Mouse (Mus musculus): ENCODE measurements around the gene Eral1.
"Not testable (repeated sequence)": the region's sequence is repeated elsewhere in the genome, so short reads cannot be mapped to it uniquely, and the experiment has no call there.

The Eral1 gene

DNA sequence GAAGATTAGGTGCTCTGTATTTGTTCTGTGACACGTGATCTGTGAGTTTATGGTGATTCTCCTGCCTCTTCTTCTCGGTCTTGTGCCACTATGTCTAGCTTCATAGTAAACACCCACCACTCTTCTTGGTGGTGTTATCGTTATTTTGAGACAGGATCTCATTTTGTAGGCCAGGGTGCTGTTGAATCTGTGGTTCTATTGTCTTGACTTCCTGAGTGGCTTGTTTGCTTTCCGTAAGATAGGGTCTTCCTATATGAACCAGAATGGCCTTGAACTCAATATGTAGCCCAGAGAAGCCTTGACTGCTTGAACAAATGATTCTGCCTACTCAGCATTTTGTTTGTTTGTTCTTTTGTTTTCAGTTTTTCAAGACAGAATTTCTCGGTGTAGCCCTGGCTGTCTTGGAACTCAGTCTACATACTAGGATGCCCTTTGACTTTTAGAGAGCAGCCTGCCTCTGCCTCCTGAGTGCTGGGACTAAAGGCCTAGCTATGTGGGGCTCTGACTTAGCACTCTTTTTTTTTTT is 7.6 kb upstream of the Eral1 start:
- DNase-seq (ENCODE audit: low read depth, low spot score), result no peak

DNA sequence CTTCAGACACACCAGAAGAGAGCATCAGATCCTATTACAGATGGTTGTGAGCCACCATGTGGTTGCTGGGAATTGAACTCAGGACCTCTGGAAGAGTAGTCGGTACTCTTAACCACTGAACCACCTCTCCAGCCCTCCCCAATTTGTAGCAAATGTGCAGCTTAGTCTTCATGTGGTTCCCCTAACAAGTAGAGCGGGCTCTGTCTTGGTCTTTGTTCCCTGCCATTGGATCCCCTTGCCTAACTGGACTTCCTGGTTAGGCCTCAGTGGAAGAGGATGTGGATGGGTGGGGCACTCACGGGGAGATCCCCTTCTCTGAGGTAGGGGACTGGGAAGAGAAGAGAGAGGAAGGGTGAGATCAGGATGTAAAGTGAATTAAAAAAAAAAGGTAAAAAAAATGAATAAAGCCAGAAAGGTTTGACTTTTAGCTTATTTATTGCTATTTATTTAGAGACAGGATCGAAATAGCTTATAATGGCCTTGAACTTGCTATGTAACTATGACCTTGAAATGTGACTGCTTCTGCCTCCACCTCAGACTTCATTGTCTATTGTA is 6.8 kb upstream of the Eral1 start:
- DNase-seq (ENCODE audit: low read depth, low spot score), result no peak

DNA sequence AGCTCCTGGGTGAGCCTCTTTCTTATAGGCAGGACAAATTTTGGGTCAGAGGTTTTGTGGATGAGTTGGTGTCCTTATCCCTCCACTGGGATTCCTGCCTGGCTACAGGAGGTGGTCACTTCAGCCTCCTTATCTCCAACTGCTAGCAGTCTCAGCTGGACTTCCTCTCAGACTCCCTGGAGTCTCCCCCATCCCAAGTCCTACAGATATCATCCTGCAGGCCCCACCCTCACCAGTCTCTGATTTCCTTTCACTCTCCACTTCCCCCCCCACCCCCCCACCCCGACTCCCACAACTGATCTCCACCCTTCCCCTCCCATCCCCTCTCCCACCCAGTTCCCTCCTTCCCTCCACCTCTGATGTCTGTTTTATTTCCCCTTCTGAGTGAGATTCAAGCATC is 3.4 kb upstream of the Eral1 start:
- no peak for DNase-seq (ENCODE audit: low read depth, low spot score)

DNA sequence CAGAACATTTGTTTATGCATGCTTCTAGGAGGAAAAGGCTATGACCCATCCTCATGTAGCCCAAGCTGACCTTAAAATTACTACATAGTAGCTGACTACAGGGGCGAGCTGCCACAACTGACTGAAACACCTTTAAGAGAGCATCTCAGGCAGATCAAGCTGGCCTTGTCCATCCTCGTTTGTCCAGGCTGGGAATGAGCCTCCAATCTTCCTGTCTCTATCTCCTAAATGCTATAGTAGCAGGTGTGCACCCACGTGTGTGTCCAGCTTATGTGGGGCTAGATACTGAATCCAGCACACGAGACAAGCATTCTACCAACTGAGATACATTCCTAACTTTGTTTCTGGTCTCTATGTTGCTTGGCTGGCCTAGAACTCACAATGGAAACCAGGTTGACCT is 5.5 kb downstream of the Eral1 start:
- DNase-seq (ENCODE audit: low read depth, low spot score), result no peak

DNA sequence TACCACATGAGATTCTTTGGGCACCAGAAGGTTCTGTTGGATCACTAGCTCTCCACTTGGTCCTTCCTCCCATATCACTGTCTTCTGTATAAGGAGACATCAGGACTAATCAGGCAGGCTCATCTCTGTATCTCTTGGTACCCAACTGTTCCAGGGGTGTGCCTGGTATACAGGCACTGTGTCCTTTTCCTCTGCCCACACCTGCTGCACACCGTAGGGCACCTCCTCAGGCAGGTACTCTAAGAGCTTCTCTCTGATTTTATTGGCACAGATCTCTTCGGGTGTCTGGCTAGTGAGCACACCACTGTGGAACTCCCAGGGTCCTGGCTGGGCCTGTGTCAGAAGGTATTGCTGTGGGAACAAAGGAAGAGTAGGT is 5.9 kb downstream of the Eral1 start:
- DNase-seq (ENCODE audit: low read depth, low spot score), result no peak

DNA sequence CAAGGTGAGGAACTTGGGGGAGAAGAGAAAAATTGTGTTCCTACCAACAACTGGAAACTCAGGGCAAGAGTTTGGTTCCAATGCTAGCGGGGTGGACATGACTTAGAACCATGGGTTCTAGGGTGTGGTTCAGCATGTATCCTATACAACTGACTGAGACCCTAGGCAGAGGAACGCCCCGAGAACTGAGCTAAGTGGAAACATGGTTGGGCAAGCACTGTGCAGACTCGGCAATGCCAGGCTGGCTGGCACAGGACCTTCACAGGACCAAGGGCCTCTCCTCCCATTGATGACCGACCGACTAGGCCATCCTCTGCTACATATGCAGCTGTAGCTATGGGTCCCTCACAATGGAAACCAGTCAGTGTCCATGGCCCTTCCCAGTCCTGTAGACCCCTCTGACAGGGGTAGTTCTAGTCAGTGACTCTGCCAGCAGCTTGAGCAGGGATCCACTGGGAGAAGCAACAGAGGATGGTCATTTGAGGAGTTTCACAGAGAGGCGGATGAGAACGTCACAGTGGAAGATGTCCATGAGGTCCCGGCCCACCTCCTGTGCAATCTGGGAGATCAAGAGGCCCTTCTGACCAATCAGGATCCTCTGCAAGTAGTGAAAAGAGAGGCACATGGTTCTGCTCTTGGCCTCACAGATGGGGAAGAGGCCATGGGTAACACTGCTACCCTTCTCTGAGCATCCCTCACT is 6.5 kb downstream of the Eral1 start:
- no peak for DNase-seq (ENCODE audit: low read depth, low spot score)

DNA sequence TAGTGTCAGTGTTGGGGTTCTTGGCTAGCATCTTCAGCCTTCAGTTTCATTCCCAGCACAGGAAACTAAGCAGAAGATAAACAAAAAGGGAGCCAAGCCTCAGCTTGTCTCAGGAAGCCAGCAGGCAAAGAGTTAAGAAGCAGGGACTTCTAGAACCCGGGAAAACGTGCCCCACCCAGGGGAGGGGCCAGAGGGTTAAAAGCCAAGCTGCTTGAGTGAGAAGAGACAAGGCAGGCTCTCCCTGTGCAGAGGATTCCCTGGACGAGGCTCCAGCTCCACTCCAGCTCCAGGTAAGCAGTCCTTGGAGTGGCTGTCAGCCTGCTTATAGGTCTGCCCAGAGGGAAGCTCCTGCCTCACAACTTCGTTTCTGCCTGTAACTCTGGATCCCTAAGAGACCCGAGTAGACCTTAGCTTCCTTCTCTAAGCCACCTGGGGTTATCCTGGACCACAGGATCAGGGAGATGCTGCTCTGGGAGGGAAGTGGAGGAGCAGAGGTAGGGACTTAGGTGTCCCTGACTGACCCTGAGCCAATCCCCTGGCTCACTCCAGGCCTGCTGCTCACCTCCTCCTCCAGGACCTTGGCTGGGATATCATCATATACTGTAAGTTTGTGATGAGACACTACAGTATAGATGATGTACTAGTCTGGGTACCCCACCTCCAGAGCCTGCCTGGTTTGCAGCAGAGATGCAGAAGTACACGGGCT is 7.6 kb downstream of the Eral1 start:
- DNase-seq (ENCODE audit: low read depth, low spot score), result no peak

DNA sequence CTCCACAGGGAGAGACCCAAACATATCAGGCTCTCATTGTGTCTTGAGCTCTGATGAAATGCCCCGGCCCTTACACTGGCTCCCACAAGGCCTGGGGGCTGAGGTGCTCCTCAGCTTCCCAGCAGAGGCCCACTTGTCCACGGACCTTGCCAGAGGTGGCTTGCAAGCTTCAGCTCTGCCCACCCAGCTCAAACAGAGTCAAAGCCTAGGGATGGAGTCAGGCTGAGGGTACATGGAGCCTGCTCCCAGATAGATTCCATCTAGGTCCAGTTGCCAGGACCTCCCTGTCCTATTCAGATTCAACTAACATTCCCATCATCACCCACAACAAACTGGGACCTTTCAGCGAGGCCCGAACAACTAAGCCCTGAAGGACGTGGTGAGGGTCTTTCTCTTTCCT is 8.2 kb downstream of the Eral1 start:
- DNase-seq (ENCODE audit: low read depth, low spot score), result no peak

DNA sequence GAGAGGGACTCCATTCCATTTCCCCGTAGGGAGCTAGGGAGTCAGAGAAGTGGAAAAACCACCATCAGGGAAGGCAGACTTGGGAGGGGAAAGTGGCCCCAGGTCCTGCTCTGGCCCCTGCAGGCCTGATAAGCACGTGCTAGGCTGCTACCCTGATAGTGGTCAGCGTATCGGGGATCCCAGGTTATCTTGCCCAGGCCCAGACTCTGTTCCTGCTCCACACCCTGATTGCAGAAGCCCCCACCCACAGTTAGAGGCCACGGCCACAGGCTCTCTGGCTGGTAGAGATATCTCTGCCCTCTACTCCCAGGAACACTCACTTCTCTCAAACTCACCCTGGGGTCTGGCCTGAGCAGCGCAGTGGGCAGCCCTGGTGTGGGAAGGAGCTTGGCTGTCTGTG is 10.5 kb downstream of the Eral1 start:
- no peak for DNase-seq (ENCODE audit: low read depth, low spot score)

DNA sequence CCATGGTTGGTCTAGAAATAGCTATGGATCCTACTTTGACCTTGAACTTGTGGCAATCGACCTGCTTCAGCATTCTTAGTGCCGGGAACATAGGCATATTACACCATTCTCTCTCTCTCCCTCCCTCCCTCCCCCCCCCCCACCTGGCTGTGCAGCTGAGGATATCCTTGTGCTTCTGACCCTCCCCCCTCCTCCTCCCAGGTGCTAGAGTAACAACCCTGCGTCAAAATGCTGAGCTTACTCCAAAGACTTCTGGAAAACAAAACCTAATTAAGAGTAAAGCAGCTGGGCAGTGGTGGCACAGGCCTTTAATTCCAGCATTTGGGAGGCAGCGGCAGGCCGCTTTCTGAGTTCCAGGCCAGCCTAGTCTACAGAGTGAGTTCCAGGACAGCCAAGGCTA is 11.1 kb downstream of the Eral1 start:
- no peak for DNase-seq (ENCODE audit: low read depth, low spot score)

DNA sequence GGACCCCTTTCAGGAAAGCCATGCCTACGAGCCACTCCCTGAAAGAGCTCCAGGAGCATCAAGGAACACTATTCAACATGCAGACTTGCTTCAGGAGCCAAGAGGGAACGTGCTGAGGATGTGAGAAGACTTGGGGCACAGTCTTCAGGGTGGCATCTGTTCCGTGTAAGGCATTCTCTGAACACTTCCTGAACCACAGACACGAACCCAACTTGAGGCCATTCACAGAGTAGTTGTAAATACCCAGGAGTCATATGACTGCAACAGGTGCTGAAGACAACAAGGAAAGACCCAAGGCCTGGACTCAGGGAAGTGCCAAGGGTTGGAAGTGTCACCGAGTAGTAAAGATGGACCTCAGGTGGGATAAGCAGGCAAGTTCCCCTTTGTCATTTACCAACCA is 12.6 kb downstream of the Eral1 start:
- no peak for DNase-seq (ENCODE audit: low read depth, low spot score)

DNA sequence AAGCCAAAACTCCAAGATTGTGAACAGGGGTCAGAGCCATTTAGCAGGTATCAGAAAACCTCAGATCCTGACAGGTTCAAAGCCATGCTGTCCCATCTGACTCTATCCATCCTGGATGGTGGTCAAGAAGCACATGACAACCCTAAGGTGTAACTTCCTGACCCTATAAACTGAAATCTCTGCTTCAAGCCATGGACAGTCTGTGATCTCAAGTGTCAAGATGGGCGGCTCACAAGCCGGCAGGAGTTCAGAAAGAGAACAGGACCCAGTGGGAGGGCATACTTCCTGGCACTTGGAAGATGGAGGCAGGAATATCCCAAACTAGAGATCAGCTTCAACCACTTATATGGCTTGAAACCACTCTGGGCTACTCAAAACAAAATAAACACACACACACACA is 13.5 kb downstream of the Eral1 start:
- no peak for DNase-seq (ENCODE audit: low read depth, low spot score)

DNA sequence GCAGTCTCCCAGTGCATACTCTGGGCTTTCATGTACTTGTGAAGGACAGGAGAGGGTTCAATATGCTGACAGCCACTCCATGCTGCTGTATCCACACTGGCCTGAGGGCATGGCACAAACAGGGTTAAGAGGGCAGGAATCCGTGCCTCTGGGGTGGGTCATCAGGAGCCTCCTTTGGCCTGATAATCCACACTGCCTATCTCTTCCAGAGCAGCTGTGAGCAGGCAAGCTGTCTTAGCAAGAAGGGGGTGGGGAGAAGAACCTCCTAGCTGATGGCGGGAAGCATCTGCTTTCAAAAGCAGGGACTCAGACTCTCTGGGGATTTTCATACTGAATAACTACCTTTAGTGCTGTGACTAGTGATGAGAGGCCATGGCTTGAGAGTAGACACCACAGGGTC is 14.3 kb downstream of the Eral1 start:
- DNase-seq (ENCODE audit: low read depth, low spot score), result no peak

DNA sequence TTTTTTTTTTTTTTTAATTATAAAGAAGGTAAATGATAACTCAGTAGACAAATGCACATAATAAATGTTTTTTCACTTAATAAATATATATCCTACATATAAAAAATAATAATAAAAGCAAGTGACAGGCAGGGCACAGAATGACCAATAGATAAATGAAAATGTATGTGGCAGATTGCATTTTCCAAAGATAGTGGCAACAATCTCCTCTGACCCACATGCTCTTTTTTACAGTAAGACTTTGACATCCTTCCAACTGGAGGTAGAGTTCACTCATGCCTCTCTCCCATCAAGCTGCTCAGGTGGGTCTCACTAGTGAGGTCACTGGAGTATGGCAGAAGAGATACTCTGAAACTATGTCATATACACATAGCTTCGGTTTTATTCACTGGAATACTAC is 17.6 kb downstream of the Eral1 start:
- no peak for DNase-seq (ENCODE audit: low read depth, low spot score)

DNA sequence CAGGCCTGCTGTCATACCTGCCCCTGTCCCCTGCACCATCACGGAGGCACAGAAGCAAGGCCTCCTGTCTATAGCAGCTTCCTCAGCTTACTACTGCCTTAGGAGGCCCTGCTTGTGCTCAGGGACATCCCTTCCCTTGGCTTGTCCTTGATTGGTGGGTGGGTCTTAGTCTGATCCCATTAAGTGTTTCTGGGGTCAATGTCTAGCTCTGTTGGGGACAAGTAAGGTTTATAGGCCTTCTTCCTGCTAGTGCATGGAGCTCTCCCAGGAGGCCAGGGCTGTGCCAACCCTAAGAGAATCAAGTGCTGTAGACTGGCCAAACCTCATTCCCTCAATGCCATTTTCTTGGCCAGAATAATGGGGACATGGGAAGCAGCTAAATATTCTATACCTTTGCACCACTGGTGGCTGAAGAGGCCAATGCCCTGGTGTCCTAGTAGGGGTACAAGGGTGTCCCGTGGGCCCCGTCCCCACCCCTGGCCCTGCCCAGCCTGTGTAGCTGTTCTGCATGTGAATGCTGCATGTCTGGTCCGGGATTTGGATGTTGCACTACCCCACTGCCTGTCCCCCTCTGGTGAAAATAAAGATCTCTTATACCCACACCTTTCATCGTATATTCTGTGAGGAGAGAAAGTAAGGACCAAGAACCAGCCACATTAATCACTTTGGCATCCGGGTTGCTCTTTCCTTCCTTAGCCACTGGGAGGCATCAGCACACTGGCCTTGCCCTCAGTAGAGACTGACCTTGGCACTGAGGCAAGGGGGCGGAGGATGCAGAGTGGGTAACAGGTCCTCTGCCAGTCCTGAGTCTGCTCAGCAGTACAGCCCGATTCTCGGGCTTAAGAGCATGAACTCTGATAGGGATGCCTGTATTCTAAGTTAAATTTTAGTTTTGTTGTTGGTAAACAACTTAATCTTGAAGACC is 20.1 kb downstream of the Eral1 start:
- DNase-seq (ENCODE audit: low read depth, low spot score), result no peak

DNA sequence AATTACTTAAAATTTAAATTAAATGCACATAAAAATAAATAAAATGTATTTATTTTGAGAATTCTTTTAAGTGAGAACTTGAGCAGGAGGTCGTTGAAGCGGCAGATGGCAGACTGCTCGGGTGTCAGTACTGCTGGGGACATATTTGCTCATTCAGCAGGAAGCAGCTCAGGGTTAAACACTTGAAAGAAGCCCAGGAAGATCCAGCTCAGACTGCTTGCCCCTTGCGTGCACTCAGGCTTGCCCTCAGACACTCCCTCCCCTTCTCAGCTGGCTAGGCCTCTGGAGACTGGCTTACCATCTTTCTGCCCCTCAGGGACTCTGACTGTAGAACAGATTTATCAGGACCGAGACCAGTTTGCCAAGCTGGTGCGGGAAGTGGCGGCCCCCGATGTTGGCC is 23.2 kb downstream of the Eral1 start:
- no peak for DNase-seq (ENCODE audit: low read depth, low spot score)

DNA sequence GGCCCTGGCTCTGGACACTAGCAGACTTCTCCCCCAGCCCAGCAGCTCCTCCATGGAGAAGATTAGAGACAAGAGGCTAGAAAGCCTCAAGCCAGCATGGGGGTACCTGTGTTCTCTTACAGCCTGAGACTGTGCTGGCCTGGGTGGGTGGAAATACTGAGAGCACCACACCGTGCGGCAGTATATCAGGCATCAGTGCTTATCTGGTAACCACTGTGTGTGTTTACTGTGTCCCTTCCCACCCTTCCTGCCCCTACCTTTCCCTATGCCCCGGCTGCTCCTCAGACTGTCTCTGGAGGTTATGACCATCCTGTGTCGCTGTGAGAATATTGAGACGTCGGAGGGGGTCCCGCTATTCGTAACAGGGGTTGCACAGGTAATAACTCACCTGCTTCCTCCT is 27.1 kb downstream of the Eral1 start:
- DNase-seq (ENCODE audit: low read depth, low spot score), result no peak

DNA sequence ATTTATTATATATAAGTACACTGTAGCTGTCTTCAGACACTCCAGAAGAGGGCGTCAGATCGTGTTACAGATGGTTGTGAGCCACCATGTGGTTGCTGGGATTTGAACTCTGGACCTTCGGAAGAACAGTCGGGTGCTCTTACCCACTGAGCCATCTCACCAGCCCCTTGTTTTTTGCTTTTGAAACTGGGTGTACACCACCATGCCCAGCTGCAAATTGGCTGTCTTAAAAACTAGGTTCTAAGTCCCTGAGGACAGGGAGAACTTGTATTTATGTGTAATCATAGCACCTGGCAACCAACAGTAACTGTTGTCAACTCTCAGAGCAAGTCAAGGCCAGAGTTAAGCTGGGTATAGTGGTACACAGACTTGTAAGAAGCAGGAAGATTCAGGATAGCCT is 31.5 kb downstream of the Eral1 start:
- DNase-seq (ENCODE audit: low read depth, low spot score), result not testable (repeated sequence)

DNA sequence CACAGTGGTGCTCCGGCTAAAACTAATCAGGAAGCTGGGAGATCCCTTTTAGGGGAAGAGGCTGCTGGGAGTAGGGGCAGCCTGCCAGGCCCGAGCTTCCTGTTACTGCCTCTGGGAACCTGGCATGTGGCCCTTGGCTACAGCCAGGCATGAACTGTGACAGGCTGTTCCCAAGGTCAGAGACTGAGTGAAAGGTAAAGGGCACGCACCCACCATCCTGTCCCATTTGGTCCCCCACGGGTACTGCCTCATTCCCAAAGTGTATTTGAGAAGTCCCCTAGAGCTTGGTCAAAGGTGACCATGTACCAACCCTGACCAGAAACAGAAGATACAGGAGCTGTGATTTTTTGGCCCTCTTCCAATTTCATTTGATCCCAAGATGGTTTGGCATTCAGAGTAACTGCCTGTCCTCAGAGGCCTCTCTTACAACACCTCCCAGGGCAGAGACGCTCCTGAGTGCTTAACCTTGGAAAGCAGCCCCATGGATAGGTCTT is 35.4 kb downstream of the Eral1 start:
- no peak for DNase-seq (ENCODE audit: low read depth, low spot score)

DNA sequence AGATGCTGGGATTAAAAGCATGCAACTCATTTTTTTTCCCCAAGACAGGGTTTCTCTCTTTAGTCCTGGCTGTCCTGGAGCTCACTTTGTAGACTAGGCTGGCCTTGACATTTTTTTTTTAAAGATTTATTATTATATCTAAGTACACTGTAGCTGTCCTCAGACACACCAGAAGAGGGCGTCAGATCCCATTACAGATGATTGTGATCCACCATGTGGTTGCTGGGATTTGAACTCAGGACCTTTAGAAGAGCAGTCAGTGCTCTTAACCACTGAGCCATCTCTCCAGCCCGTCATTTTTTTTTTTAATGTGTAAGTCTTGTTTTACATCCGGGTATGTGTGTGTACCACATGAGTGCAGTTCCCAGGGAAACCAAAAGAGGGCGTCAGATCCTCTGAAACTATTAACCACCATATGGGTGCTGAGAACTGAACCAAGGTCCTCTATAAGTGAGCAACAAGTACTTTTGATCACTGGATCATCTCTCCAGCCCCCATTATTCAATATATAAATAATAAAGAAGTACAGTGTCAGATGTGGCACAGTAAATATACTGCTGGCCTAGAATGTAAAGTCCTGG is 37.8 kb downstream of the Eral1 start:
- DNase-seq (ENCODE audit: low read depth, low spot score), result not testable (repeated sequence)

DNA sequence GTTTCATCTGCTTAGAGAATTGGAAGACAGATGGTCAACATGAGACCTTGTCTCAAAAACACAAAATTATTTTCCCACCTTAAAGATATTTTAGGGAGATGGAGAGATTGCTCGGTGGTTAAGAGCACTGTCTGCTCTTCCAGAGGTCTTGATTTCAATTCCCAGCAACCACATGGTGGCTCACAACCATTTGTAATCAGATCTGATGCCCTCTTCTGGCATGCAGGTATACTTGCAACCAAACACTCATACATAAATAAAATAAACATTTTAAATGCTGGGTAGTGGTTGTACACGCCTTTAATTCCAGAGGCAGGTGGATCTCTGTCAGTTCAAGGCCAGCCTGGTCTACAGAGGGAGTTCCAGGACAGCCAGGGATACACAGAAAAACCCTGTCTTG is 39.3 kb downstream of the Eral1 start:
- DNase-seq (ENCODE audit: low read depth, low spot score), result no peak
